Mouse (Mus musculus): ENCODE results near the gene Pgm2.
A peak's percentile ranks its signal among the peaks of the same experiment; 100 is the strongest.

The Pgm2 gene

DNA sequence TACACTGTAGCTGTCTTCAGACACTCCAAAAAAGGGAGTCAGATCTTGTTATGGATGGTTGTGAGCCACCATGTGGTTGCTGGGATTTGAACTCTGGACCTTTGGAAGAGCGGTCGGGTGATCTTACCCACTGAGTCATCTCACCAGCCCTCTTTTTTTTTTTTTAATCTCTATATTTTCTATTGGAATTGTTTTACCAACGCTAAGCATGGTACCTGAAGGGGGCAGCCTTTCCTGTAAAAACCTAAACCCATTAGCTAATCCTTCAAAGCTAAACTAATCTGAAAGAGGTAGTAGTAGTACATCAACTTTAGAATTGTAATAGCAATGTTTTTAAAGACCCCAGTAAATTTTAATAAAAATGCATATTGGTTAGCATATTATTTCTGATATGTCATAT is 17.2 kb upstream of the Pgm2 start:
- no peak for DNase-seq (ENCODE audit: low spot score)

GRCm38 (mm10) chr5:64077353-64077752 is 15.4 kb upstream of the Pgm2 start:
- DNase-seq (ENCODE audit: low spot score): no peak

DNA sequence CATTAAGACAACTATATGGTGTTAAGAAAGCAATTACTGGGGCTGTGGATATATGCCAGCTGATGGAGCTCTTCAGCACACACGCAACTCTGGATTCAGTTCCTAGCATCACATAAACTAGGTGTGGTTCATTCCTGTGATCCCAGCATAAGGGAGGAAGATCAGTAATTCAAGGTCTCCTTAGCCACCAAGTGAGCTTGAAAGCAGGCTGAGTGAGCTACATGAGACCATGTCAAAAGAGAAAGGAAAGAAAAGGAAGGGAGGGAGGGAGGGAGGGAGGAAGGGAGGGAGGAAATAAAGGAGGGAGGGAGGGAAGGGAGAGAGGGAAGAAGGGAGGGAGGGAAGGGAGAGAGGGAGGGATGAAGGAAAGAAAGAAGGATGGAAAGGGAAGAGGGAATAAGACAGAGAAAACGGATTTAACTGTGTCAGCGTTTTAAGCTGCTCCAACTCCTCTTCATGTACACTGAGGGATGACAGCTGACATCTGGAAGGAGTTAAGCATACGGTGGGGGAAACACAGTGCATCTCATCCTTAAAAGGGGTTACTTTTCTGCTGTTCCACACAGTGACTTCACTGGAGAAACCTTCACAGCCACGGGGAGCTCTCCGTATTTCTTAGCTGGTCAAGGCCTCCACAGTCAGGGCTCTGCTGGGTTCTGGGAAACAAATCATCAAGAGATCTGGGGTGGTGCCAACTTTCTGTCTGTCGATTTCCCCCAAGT is 13.8 kb upstream of the Pgm2 start:
- DNase-seq (ENCODE audit: low spot score): no peak

GRCm38 (mm10) chr5:64079462-64079817 is 13.3 kb upstream of the Pgm2 start:
- DNase-seq (ENCODE audit: low spot score): no peak

GRCm38 (mm10) chr5:64083447-64084359 is 9.0 kb upstream of the Pgm2 start:
- peak; percentile 67 for DNase-seq (ENCODE audit: low spot score)

- no peak for DNase-seq (ENCODE audit: low spot score)
Observed at GRCm38 (mm10) chr5:64085405-64085804, 7.3 kb upstream of the Pgm2 start.

- DNase-seq (ENCODE audit: low spot score): no peak
Observed at GRCm38 (mm10) chr5:64088740-64089139, 4.0 kb upstream of the Pgm2 start.

- DNase-seq (ENCODE audit: low spot score): no peak
Observed at GRCm38 (mm10) chr5:64093349-64093871, 660 bp downstream of the Pgm2 start.

GRCm38 (mm10) chr5:64095342-64095993 is 2.7 kb downstream of the Pgm2 start:
- DNase-seq (ENCODE audit: low spot score): no peak

GRCm38 (mm10) chr5:64101993-64102716 is 9.4 kb downstream of the Pgm2 start:
- DNase-seq (ENCODE audit: low spot score): no peak

- DNase-seq (ENCODE audit: low spot score): no peak
Observed at GRCm38 (mm10) chr5:64102717-64103075, 9.9 kb downstream of the Pgm2 start.

DNA sequence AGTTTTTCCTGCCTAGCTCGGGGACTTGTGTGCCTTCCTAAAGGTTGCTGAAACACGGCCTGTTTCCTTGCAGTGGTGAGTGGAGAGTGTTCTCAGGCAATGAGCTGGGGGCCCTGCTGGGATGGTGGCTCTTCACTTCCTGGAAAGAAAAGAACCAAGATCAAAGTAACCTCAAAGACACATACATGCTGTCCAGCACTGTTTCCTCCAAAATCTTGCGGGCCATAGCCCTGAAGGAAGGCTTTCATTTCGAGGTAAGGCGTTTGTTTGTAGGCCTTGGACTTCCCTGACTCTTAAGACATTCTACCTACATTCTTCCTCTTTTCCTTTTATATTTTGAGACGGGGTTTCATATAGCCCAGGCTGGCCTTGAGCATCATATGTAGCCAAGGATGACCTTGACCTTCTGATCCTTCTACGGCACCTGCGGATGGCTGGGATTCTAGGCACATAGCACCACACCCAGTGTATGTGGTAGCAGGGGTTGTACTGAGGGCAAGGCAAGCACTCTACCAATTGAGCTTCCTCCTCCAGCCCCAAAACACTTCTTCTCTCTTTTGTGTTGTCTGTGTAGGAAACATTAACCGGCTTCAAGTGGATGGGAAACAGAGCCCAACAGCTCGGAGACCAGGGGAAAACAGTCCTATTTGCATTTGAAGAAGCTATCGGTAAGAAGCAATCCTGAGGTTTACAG is 15.0 kb downstream of the Pgm2 start:
- DNase-seq (ENCODE audit: low spot score): no peak

GRCm38 (mm10) chr5:64109217-64109616 is 16.5 kb downstream of the Pgm2 start:
- DNase-seq (ENCODE audit: low spot score): peak; percentile 50

DNA sequence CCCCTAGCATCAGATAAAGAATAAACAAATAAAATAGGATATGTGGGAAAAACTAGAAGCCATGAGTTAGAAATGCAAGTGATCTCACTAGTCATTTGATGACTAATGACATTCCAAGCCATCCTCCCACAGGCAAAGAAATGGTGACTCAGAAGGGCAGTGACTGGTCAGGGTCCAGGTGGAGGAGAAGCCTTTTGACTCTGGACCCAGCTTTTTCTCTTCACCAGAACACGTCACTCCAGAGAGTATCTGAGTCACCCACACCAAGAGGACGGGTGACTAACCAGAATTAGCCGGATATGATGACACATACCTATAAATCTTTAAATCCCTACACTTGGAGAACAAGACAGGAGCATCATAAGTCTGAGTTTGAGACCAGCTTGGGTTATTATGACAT is 19.6 kb downstream of the Pgm2 start:
- DNase-seq (ENCODE audit: low spot score): no peak

DNA sequence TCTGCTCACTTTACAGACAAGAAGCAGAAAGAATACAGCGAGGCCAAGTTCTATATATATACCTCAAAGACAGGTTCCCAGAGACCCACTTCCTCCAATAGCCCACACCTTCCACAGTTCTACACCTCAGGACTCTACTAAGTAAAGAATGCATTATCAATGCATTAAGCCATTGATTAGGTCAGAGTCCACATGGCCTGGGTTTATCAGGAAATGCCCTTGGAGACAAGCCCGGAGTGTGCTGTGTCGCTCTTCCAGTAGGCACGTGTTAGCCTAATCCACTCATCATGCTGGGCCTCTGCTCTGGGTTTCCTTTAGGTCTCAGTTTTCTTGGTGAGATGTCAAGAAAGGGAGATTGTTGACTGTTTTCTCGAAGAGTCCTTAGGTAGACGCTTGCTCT is 21.5 kb downstream of the Pgm2 start:
- DNase-seq (ENCODE audit: low spot score): no peak

- no peak for DNase-seq (ENCODE audit: low spot score)
Observed at GRCm38 (mm10) chr5:64117191-64117590, 24.4 kb downstream of the Pgm2 start.

- no peak for DNase-seq (ENCODE audit: low spot score)
Observed at GRCm38 (mm10) chr5:64125783-64126182, 33.0 kb downstream of the Pgm2 start.

GRCm38 (mm10) chr5:64131550-64131949 is 38.8 kb downstream of the Pgm2 start:
- DNase-seq (ENCODE audit: low spot score): no peak

DNA sequence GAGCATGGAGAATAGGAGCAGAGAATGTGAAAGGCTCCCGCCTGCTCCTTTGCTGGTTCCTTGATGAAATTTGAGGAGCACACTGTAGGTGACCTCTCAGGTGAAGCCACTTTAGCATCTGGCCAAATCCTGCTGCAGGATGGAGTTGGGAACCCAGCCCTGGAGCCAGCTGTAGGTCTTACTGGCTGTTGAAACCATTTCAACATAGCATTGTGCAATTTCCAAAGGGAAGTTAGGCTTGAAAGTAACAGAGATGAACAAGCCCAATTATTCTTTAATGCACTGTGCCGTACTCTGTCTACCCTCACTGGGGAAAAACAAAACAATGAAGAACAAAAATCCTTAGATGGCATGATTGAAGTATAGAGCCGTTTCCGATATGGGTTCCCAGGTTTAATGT is 41.2 kb downstream of the Pgm2 start:
- DNase-seq (ENCODE audit: low spot score): no peak

DNA sequence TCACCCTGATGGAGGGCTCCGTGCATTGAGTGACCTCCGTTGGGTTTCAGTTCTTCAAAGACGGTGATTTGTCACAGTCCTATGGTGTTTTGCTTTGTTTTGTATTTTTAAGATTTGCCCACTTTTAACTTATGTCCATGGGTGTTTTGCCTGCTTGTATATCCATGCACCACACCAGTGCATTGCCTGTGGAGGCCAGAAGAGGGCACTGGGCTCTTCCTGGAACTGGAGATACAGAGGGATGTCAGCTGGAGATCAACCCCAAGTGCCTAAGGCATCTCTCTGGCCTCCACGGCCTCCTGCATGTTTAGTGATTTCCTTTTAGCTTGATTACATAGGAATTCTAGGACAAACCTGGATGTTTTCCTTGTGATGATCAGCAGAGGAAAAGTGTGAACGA is 43.6 kb downstream of the Pgm2 start:
- no peak for DNase-seq (ENCODE audit: low spot score)

- no peak for DNase-seq (ENCODE audit: low spot score)
Observed at GRCm38 (mm10) chr5:64140202-64140601, 47.5 kb downstream of the Pgm2 start.
